Mouse (Mus musculus) erythroblast, embryonic 14.5 days (primary cell): Measurements from ENCODE around the gene Rnf31.

Experiments
- GATA1 ChIP-seq: IDR thresholded peaks from 2 replicates; pipeline ENCODE4 v1.6.1; 2012; ENCODE audit warnings: low read length, inconsistent platforms, mixed read lengths
- TAL1 ChIP-seq: IDR thresholded peaks from 3 replicates; pipeline ENCODE4 v1.6.1; 2012; ENCODE audit warnings: low read length, inconsistent platforms, mixed read lengths

DNA sequence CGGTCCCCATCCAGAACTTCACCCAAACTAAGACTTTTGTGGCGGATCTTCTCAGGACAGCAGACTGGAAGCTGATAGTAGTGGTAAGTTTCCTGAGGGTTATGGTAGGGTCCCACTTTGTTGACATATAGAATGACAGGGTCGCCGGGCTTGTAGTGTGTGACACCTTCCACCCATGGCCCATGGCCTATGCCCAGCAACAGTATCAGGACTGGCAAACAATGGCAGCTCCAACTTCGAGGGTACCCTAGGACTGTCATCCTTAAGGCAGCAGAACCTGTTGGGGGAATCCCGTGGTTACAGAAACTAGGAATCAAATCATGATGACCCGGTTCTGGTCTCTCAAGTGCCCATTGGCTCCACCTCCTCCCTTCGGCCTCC, 51.2 kb downstream of the Rnf31 start:
- TF ChIP-seq GATA1 (no peak), TAL1 (no peak)
